Mouse (Mus musculus): ENCODE data around the gene Ubl7. TPM values are rescaled to one million over a fixed set of nuclear protein-coding genes. Genes with fewer than 3 reads are reported as not detected.

The Ubl7 gene
- total and polyA plus RNA-seq, 3 experiments: 24.7 to 81.1 (median 37.3) TPM

DNA sequence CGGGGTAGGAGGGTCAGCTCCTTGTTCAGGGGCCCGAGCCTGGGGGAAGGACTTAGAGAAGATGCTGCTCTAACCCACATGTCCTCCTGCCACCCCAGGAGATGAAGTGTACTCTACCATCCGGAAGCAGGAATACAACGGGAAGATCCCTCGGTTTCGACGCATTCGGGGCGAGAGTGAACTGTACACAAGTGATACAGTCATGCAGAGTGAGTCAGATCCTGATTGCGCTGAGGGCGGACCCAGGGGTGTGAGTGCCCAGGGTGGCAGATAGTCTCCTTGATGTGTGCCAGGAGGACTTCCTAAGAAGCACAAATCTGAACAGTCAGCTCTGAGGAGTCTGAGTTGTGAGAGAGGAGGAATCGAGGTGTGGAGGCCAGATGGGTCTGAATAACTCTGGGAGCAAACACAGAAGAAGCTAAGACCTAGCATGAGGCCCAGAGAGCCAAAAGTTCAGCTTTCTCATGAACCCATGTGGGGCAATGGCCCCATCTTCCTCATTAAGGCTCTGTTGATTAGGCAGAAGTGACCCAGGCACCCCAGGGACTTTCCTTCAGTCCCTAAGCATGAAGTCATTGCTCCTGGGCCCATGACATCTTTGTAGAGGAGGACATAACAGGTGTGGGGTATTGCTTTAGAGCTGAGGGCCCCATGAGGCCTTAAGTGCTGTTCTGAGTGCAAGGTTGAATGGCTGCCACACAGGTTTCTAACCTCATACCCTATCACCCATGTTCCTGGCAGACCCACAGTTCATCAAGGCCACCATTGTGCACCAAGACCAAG lies 44.4 kb downstream of the Ubl7 start (continued):
- TF ChIP-seq ZMIZ1 (IDR thresholded peaks at IDR 0.05; ENCODE audit: low read depth, low read length): no peak; the same call in none of the 2 replicates
- peak; percentile 79 for TF ChIP-seq JUN (IDR thresholded peaks at IDR 0.05; ENCODE audit: insufficient read depth, low read depth, low read length)
- peak; percentile 59 for TF ChIP-seq CHD2 (IDR thresholded peaks at IDR 0.05; ENCODE audit: low read length)
- TF ChIP-seq ZC3H11A (IDR thresholded peaks at IDR 0.05; ENCODE audit: low read depth, low read length): no peak
- TF ChIP-seq MAX (IDR thresholded peaks at IDR 0.05; ENCODE audit: low read length): no peak; the same call in 1 of the 2 replicates
- no peak for TF ChIP-seq NELFE (IDR thresholded peaks at IDR 0.05; ENCODE audit: low read depth, low read length)
- TF ChIP-seq MEF2A (IDR thresholded peaks at IDR 0.05; ENCODE audit: borderline replicate concordance, low read depth, low read length): peak; percentile 72
- TF ChIP-seq E2F4 (IDR thresholded peaks at IDR 0.05; ENCODE audit: insufficient replicate concordance, low read depth, low read length): no peak
- TF ChIP-seq KAT2A (IDR thresholded peaks at IDR 0.05; ENCODE audit: insufficient replicate concordance, low read length): no peak
- 0 out of 2 replicates have a peak, but pooled peaks have one; percentile 56 for TF ChIP-seq MYC (IDR thresholded peaks at IDR 0.05; ENCODE audit: low read depth, low read length)

DNA sequence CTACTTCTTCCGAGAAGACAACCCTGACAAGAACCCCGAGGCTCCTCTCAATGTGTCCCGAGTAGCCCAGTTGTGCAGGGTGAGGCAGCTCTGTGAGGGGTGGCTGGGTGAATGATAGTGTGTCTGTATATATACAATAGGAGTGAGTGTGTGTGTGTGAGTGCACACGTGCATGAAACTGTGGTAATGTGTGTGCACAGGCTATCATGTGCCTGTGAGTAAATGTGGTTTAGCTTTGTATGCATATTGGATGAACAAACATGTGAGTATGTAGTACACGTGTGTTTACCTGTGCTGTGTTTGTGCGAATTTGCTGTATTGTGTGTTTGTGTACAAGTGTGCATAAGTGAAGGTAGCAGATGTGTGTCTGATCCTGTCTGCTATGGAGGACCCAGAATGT lies 45.0 kb downstream of the Ubl7 start:
- dilution Hi-C loops (cut with MboI; ENCODE audit: extremely low pct_ligation_motif_present, extremely low pct_unique_long_range_greater_than_20kb, low sequenced_read_pairs): no loop called here
- H3K36me3 ChIP-seq (replicated peaks in 1 of 2; ENCODE audit: control insufficient read depth in 1 of 2, insufficient read depth in 1 of 2, low read length in 1 of 2): peaks cover 78 to 96% of the 10 kb centered on the region in 2 experiments
- peak overlapping the region; percentile 95 for H3K4me2 ChIP-seq (ENCODE audit: insufficient read depth, low read depth, poor library complexity, severe bottlenecking)
- peak overlapping the region; percentile 39; the same call in 1 of the 2 replicates for H3K9ac ChIP-seq (ENCODE audit: insufficient read depth, low read depth)
- H3K4me1 ChIP-seq (ENCODE audit: control insufficient read depth in 1 of 2, insufficient read depth in 2 of 2): peaks cover 46 to 98% of the 10 kb centered on the region in 2 experiments
- TF ChIP-seq USF1 (IDR thresholded peaks at IDR 0.05; ENCODE audit: low read depth, low read length) (no peak), NELFE (IDR thresholded peaks at IDR 0.05; ENCODE audit: low read depth, low read length) (0 out of 2 replicates have a peak, but pooled peaks have one; percentile 4), SIN3A (IDR thresholded peaks at IDR 0.05; ENCODE audit: low read length) (peak; percentile 42; the same call in 1 of the 2 replicates), MAX (IDR thresholded peaks at IDR 0.05; ENCODE audit: low read length) (no peak; the same call in 1 of the 2 replicates), BHLHE40 (IDR thresholded peaks at IDR 0.05; ENCODE audit: low read depth, low read length) (peak; percentile 93), CHD1 (IDR thresholded peaks at IDR 0.05; ENCODE audit: low read depth, low read length) (peak; percentile 73), MEF2A (IDR thresholded peaks at IDR 0.05; ENCODE audit: borderline replicate concordance, low read depth, low read length) (0 out of 2 replicates have a peak, but pooled peaks have one; percentile 7), POLR2AphosphoS2 (IDR thresholded peaks at IDR 0.05; ENCODE audit: low read depth, low read length) (peak; percentile 38; the same call in 1 of the 2 replicates), CHD2 (IDR thresholded peaks at IDR 0.05; ENCODE audit: low read length) (no peak; the same call in 1 of the 2 replicates), TCF12 (IDR thresholded peaks at IDR 0.05; ENCODE audit: low read depth, low read length) (no peak; the same call in 1 of the 2 replicates), UBTF (IDR thresholded peaks at IDR 0.05; ENCODE audit: low read depth, low read length) (0 out of 2 replicates have a peak, but pooled peaks have one; percentile 7), MXI1 (IDR thresholded peaks at IDR 0.05; ENCODE audit: low read depth, low read length) (no peak; the same call in 1 of the 2 replicates), RCOR1 (conservative IDR thresholded peaks at IDR 0.05; ENCODE audit: low read depth, low read length) (0 out of 2 replicates have a peak, but pooled peaks have one; percentile 47), NRF1 (IDR thresholded peaks at IDR 0.05; ENCODE audit: low read depth, low read length) (peak; percentile 1; the same call in 1 of the 2 replicates), ETS1 (conservative IDR thresholded peaks at IDR 0.05; ENCODE audit: low read depth, low read length) (no peak), GABPA (IDR thresholded peaks at IDR 0.05; ENCODE audit: insufficient replicate concordance, low read depth, low read length) (no peak)
- H3K9me3 ChIP-seq (replicated peaks; ENCODE audit: low read length): no peaks in the 10 kb centered on the region
- no peak for DNase-seq (ENCODE audit: extremely low read depth)
- H3K27ac ChIP-seq (ENCODE audit: insufficient read depth, low read depth): peak overlapping the region; percentile 99
- in situ Hi-C loops (cut with MboI; ENCODE audit: low pct_ligation_motif_present, low pct_unique_long_range_greater_than_20kb, low sequenced_read_pairs): no loop called here
- H3K4me3 ChIP-seq (replicated peaks in 1 of 3; ENCODE audit: low read depth in 2 of 3, low read length in 2 of 3, poor library complexity in 1 of 3): peak overlapping the region; percentile 20 to 60 (median 44)
- no peaks in the 10 kb centered on the region for H3K27me3 ChIP-seq (replicated peaks)
- peaks cover 80% of the 10 kb centered on the region for H3K79me2 ChIP-seq (replicated peaks; ENCODE audit: control insufficient read depth, extremely low read depth, insufficient read depth, poor library complexity, severe bottlenecking)
